Mouse (Mus musculus) forebrain, embryonic 16.5 days (tissue): ENCODE measurements around the gene Cadm4. TPM values are rescaled to one million over a fixed set of nuclear protein-coding genes. Genes with fewer than 3 reads are reported as not detected.

Source experiments
- ATAC-seq: fragments of 200-750 bp; cut with Nextera tagmentation; 2 replicates; pipeline ENCODE4 v1.8.0; 2017; ENCODE audit warnings: mild to moderate bottlenecking, moderate library complexity
- H3K27ac ChIP-seq: fragments of 300-500 bp; sonication (generic); 2 replicates; pipeline ENCODE4 v1.5.1; 2014; ENCODE audit warnings: low read length, control low read depth
- H3K27me3 ChIP-seq: fragments of 300-500 bp; sonication (generic); replicated peaks from 2 replicates; pipeline ENCODE4 v1.6.1; 2014; ENCODE audit warnings: low read length; ENCODE audit not compliant: control insufficient read depth, insufficient read depth
- H3K36me3 ChIP-seq: fragments of 300-500 bp; sonication (generic); 2 replicates; pipeline ENCODE4 v1.6.1; 2014; ENCODE audit not compliant: control insufficient read depth, insufficient read depth
- H3K4me1 ChIP-seq: fragments of 300-500 bp; sonication (generic); replicated peaks from 2 replicates; pipeline ENCODE4 v1.6.1; 2014; ENCODE audit warnings: low read length; ENCODE audit not compliant: control insufficient read depth, insufficient read depth
- H3K4me2 ChIP-seq: fragments of 300-500 bp; sonication (generic); 2 replicates; pipeline ENCODE4 v1.6.1; 2014; ENCODE audit warnings: mild to moderate bottlenecking, low read length, control low read depth
- H3K4me3 ChIP-seq: fragments of 300-500 bp; sonication (generic); replicated peaks from 2 replicates; pipeline ENCODE4 v1.5.1; 2014; ENCODE audit warnings: mild to moderate bottlenecking, low read length, control low read depth
- H3K9ac ChIP-seq: fragments of 300-500 bp; sonication (generic); replicated peaks from 2 replicates; pipeline ENCODE4 v1.6.1; 2014; ENCODE audit warnings: low read depth, low read length, control low read depth
- H3K9me3 ChIP-seq: fragments of 300-500 bp; sonication (generic); 2 replicates; pipeline ENCODE4 v1.6.1; 2016; ENCODE audit warnings: low read length; ENCODE audit not compliant: control insufficient read depth
- WGBS: fragments of 180-500 bp; shearing (Covaris S2); extraction: QIAGEN DNeasy Blood & Tissue Kit; methylation state at CpG from one replicate; pipeline ENCODE4 v1.1.7; 2014; 5-methylcytosine and 5-hydroxymethylcytosine counted together
- polyA plus RNA-seq: library from polyadenylated mRNA; unstranded; fragments of >200 nt; fragmentation: Nextera tagmentation; extraction: Ambion mirVana; gene quantifications from 2 replicates; pipeline ENCODE4 v1.2.1, GENCODE M21; 2015

The Cadm4 gene
- polyA plus RNA-seq, 1 experiment from 2014 or later, result 86.8 TPM

DNA sequence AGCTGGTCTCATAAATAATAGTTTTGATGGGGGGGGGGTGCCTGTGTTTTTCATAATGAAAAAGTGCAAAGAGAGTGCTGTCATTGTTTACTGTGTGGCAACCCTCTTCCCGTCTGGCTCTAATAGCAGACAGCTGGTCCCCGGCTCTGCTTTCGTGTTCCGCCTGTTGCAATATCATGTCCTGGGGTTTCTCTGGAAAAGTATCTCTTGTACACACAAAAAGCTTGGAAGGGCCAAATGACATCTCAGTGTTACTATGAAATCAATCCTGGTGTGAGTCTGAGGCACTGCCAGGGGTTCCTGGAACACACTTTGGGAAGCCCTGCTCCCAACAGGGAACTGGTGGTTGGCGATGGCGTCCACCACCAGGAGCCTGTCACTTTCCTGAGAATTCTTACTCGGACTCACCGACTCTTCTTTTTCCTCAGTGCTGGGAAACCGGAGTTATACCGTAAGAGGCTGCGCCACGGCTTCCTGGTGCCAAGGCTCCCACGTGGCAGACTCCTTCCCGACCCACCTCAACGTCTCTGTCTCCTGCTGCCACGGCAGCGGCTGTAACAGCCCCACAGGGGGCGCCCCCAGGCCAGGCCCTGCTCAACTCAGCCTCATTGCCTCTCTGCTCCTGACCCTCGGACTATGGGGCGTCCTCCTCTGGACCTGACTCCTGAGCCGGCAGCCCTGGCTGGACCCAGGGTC, 6.9 kb upstream of the Cadm4 start:
- H3K4me2 ChIP-seq, result no peak overlapping the region
- ATAC-seq, result no peak

DNA sequence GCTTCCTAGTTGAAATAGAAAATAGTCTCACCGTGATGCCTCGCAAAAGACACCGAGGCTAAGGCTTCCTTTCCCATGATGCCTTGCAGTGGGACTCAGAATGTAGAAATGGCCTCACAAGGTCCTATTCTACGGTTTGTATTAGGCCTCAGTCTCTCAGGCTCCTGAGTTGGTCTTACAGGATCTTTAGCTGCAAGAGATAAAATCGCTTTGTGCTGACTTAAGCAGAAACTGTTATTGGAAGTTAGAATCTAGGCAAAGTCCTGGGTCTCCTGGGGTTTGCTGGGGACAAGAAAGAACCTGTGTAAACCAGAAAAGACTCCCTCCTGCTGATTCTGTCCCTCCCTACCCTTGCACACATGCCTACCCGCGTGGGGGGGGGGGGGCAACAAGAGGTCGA, 5.5 kb upstream of the Cadm4 start:
- H3K36me3 ChIP-seq, result no peaks in the 10 kb centered on the region
- no peak overlapping the region for H3K27ac ChIP-seq
- H3K9me3 ChIP-seq, result no peaks in the 10 kb centered on the region; the same call in 1 of the 2 replicates
- WGBS, result 80% methylated on average over 8 of the region's 8 CpGs
- H3K27me3 ChIP-seq, result no peaks in the 10 kb centered on the region
- H3K4me3 ChIP-seq, result no peak overlapping the region
- H3K4me1 ChIP-seq, result peaks cover 22% of the 10 kb centered on the region
- no peak overlapping the region for H3K4me2 ChIP-seq
- ATAC-seq, result no peak
- no peak overlapping the region for H3K9ac ChIP-seq

More for the DNA sequence above, 6.9 kb upstream of the Cadm4 start:
- Histone ChIP-seq H3K36me3 (no peaks in the 10 kb centered on the region), H3K9me3 (no peaks in the 10 kb centered on the region; the same call in 1 of the 2 replicates), H3K4me1 (peaks cover 9% of the 10 kb centered on the region), H3K4me3 (no peak overlapping the region), H3K27ac (no peak overlapping the region), H3K27me3 (no peaks in the 10 kb centered on the region), H3K9ac (0 out of 2 replicates have a peak overlapping the region, but pooled peaks have one; percentile 14)
- WGBS, result 28% methylated on average over 21 of the region's 21 CpGs

GRCm38 (mm10) chr7:24476856-24477255, 5.0 kb upstream of the Cadm4 start:
- Histone ChIP-seq H3K4me2 (no peak overlapping the region), H3K27me3 (no peaks in the 10 kb centered on the region), H3K36me3 (no peaks in the 10 kb centered on the region), H3K9me3 (no peaks in the 10 kb centered on the region; the same call in 1 of the 2 replicates), H3K4me1 (peaks cover 22% of the 10 kb centered on the region), H3K4me3 (no peak overlapping the region), H3K27ac (no peak overlapping the region), H3K9ac (no peak overlapping the region)
- ATAC-seq, result no peak
- 87% methylated on average over 7 of the region's 7 CpGs for WGBS

GRCm38 (mm10) chr7:24478911-24479310, 2.9 kb upstream of the Cadm4 start:
- Histone ChIP-seq H3K27ac (no peak overlapping the region), H3K9me3 (no peaks in the 10 kb centered on the region; the same call in 1 of the 2 replicates), H3K4me1 (peaks cover 34% of the 10 kb centered on the region), H3K4me3 (no peak overlapping the region), H3K4me2 (no peak overlapping the region), H3K36me3 (no peaks in the 10 kb centered on the region), H3K9ac (no peak overlapping the region), H3K27me3 (no peaks in the 10 kb centered on the region)
- no peak for ATAC-seq
- WGBS, result 87% methylated on average over 5 of the region's 5 CpGs

DNA sequence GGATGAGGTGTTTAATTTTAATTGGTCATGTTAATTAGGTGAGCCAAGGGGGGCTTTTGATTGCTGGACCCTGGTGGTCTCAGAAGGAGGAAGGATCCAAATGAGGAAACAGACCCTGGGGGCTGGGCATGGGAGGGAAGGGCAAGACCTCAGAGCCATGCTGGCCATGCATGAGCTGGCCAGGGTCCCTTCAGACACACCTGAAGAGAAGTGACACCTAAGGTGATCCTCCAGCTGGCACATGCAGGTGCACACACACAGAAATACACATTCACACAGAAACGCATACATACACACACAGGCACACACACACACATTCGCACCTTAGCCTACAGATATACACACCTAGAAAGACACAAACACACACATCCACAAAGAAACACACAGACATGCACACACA, 2.1 kb upstream of the Cadm4 start:
- ATAC-seq, result no peak
- H3K4me3 ChIP-seq, result no peak overlapping the region
- H3K36me3 ChIP-seq, result no peaks in the 10 kb centered on the region
- H3K9me3 ChIP-seq, result no peaks in the 10 kb centered on the region; the same call in 1 of the 2 replicates
- no peak overlapping the region for H3K27ac ChIP-seq
- 0 out of 2 replicates have a peak overlapping the region, but pooled peaks have one; percentile 7 for H3K9ac ChIP-seq
- peaks cover 42% of the 10 kb centered on the region for H3K4me1 ChIP-seq
- no peak overlapping the region for H3K4me2 ChIP-seq
- H3K27me3 ChIP-seq, result no peaks in the 10 kb centered on the region
- 82% methylated on average over 2 of the region's 2 CpGs for WGBS

GRCm38 (mm10) chr7:24480121-24480941, 1.5 kb upstream of the Cadm4 start:
- H3K36me3 ChIP-seq, result no peaks in the 10 kb centered on the region
- H3K27ac ChIP-seq, result no peak overlapping the region
- peak overlapping the region; percentile 89 for H3K4me2 ChIP-seq
- 0 out of 2 replicates have a peak overlapping the region, but pooled peaks have one; percentile 7 for H3K9ac ChIP-seq
- ATAC-seq, result no peak
- no peak overlapping the region for H3K4me3 ChIP-seq
- H3K4me1 ChIP-seq, result peaks cover 44% of the 10 kb centered on the region
- H3K27me3 ChIP-seq, result no peaks in the 10 kb centered on the region
- H3K9me3 ChIP-seq, result no peaks in the 10 kb centered on the region; the same call in 1 of the 2 replicates
- 45% methylated on average over 18 of the region's 18 CpGs for WGBS

- Histone ChIP-seq H3K4me1 (peaks cover 51% of the 10 kb centered on the region), H3K27ac (peak overlapping the region; percentile 88), H3K9me3 (no peaks in the 10 kb centered on the region; the same call in 1 of the 2 replicates), H3K36me3 (no peaks in the 10 kb centered on the region), H3K4me3 (peak overlapping the region; percentile 77), H3K27me3 (no peaks in the 10 kb centered on the region), H3K9ac (peak overlapping the region; percentile 97), H3K4me2 (peak overlapping the region; percentile 89)
- peak; percentile 59 for ATAC-seq
- 11% methylated on average over 14 of the region's 14 CpGs for WGBS
These were observed 793 bp upstream of the Cadm4 start for GRCm38 (mm10) chr7:24480986-24481473.

GRCm38 (mm10) chr7:24482208-24483020, 591 bp downstream of the Cadm4 start:
- peak; percentile 8; the same call in 1 of the 2 replicates for ATAC-seq

More at GRCm38 (mm10) chr7:24482208-24483020, 591 bp downstream of the Cadm4 start:
- H3K9ac ChIP-seq, result peak overlapping the region; percentile 97
- H3K4me3 ChIP-seq, result peak overlapping the region; percentile 77
- H3K27me3 ChIP-seq, result no peaks in the 10 kb centered on the region
- peak overlapping the region; percentile 88 for H3K27ac ChIP-seq
- no peaks in the 10 kb centered on the region for H3K36me3 ChIP-seq
- 1% methylated on average over 19 of the region's 38 CpGs for WGBS
- H3K4me2 ChIP-seq, result peak overlapping the region; percentile 89
- peaks cover 65% of the 10 kb centered on the region for H3K4me1 ChIP-seq
- no peaks in the 10 kb centered on the region; the same call in 1 of the 2 replicates for H3K9me3 ChIP-seq
